Mouse (Mus musculus): Measurements from ENCODE around the gene Ilf2.

Gene Ilf2

DNA sequence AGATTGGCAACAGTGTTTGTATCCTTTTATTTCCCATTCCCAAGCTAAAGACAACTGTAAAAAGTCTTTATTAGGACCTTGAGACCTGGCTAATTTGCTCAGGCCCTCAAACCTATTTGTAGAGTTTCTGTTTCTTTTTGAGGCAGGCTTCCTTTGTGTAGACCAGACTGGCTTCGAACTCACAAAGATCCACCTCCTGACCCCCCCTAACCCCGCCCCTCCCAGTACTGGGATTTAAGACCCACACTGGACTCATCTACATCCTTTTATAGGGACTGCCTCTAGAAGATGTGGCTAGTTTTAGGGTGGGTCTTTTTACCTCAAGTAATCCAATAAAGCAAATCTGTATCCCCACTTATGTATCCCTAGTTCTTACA, 33.8 kb downstream of the Ilf2 start:
- DNase-seq: no peak

DNA sequence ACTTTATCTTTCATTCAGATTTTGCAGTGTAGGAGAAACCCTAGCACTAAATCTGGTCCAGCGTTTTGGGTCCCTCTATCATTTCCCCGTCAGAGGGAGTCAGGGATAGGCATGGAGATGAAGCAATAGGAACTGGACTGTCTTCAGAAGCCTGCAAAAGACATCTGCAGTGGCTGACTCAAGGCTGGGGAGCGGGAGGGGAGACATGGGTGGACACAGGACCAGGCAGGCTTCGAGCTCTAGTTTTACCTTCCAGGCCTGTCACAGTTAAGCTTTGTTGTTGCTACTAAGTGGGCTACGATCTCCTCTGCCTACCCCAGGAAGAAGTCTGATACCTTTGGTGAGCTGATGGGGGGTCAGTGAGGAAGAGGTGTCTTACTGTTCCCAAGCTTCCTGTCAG, 36.4 kb downstream of the Ilf2 start:
- no peak for DNase-seq

DNA sequence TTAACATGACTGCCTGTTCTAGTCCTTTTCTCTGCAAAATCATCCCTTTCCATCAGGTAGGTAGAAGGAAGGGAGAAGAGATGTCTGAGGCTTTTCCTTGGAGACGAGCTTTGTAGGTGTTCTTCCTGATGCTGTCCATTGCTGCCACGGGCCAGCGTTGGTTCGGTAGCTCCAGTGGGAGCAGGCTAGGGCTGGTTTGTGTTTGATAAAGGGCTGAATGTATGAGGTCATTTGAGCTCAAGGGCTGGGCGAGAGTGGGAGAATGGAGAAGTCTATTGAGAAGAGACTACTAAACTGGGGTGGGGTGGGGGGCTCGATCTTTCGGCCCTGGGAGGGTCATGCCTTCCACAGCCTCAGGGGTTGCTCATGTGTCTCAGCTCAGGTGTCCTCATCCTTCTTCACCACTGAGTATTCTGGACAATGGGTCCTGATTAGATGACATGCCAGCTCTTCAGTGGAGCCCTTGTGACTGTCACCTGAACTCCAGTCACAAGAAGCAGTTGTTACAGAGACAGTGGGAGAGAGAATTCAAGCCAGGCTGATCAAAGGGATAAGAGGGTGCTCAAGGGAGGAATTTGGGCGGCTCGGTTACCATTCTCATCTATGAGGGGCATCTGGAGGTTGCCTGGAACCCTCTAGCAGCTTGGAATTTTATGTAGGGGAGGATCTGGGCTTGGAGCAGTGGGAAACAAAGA, 37.2 kb downstream of the Ilf2 start:
- DNase-seq: no peak

DNA sequence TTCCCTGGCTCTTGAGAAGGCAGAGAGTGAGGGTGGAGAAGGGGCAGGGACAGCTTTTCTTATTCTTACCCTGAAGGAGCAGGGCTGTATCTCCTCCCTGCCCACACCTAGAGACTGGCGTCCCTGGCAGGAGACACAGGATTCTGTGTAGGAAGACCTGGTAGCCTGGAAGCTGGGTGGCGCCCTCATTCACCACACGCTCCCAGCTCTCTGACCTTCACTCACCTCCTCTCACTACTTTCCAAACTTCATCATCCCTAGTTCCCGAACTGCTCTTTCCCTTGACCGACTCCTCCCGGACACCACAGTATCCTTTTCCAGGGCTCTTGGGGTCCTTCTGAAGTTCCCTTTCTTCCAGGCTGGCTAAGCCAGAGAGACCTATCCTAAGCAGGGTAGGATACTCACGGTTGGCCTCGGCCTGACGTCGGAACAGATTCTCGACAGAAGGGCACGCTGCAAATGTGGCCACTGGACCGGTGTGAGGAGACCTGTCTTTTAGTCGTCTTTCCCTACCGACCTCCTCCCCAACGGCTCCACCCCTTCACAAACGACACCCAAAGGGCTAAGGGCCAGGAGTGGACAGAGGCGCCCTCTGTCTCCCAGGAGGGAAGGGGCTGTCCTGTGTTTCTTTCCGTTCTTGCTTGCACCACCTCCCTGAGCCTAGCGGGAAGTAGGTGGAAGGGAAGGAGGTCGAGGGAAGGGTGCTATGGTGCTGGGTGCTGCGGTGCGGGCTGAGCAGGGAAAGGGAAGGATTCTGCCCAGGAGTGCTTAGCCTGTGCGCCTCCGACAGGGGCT, 38.1 kb downstream of the Ilf2 start, which contains the start of the genes S100a1 and S100a13:
Gene S100a1, minus strand, starts transcription at position 597 of the 795 bp plus-strand sequence.
Gene S100a13, plus strand, starts transcription at position 640 of the 795 bp plus-strand sequence.
- peak in 1 of 2 experiments; percentile 33 for DNase-seq

DNA sequence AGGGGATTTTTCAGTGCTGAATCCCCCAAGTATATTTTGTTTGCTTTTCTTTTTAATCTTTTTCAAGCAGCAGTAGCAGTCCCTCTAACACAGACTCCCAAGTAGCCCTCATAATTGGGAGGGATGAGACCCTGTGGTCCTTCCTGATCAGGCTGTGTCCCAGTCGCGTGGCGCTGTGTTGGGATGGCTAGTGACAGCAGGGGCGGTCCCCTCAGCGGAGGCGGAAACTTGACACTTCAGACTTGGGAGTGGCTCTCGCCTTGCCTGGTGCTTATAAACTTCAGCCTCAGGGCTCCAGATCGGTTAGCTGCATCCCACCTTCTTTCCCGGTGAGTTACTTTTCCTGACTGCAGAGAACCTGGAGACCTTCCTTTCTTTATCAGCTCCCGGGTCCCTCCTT, 38.8 kb downstream of the Ilf2 start:
- DNase-seq: no peak

DNA sequence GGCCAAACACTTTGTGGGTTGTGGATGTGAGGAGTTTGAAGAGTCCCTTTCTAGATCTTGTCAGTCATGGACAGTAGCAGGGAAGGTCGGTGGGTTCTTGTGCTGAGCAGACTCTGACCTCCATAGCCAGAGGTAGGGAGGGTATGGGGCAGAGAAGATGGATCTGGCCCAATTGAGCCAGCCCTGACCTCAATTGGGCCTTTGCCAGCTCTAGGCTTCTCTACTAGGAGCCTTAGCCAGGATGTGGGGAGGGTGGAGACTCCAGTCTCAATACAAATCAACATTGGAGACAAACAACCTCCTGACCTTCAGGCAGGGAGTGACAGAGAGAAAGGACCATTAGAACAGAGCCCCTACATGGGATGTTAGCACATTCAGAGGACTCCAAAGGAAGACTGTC, 39.3 kb downstream of the Ilf2 start:
- no peak for DNase-seq

DNA sequence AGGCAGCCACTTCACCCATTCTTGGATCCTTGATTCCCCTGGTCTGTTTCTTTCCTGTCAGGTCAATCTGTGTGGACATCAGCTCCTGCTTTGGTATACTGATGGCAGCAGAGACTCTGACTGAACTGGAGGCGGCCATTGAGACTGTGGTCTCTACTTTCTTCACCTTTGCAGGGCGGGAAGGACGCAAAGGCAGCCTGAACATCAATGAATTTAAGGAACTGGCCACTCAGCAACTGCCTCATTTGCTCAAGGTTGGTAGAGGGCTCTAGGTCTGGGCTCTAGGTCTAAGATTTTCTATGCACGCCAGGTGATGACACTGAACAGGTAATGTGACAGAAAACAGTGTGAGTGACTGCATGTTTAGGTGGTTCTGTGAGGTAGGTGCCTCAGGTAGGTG, 39.9 kb downstream of the Ilf2 start:
- DNase-seq: no peak

DNA sequence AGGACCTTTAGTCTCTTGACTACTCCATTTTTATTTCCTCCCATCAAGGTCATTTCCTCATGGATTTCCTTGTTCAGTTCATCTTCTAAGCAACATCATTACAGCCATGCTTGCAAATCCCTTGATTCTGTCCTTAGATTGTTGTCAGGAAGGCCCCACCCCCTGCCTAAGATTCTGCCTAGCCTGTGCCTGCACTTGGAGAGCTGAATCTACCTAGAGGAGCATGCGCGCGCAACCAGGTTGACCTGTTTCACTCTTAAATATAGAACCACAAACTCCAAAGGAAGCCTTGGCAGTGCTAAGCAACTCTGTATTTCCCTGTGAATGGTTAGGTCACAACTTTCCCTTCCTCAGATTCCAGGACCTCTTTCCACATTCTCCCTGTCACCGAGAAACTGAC, 41.8 kb downstream of the Ilf2 start:
- DNase-seq: no peak

DNA sequence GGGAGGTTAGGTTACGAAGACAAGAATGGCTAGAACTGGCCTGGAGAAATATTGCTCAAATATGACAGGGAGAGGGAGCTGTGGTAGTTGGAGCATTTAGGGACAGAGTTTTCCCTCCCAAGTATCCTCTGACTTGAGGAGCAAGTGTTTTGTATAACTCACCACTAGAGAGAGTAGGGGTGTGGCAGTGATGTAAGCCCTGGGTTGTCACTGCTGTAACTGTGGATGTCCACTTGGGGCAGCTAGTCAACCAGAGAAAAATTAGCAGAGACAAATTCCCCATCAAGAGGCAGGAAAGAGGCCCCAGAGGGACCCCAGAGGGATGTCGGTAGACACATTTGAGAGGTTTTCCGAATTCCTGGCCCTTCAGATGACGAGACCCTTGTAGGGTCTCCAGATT, 49.5 kb downstream of the Ilf2 start:
- DNase-seq: peak; percentile 51

DNA sequence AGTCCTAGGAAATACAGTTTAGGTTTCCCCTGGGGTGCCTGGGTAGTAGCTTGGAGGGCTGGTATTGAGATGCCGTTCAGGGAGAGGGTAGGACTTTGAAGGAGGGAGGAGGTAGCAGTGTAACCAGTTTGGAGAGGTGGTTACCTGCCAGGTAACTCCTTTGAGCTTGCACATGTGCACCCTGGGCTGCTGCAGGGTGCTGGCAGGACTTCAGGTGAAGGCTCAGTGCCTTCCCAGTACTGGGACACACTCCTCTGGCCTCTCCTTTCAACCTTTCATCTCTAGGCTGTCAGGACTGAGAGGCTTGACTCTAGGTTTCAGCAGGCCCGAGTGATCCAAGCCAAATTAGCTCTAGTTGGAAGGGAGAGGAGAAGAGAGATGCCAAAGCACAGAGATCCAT, 50.1 kb downstream of the Ilf2 start:
- DNase-seq: no peak

DNA sequence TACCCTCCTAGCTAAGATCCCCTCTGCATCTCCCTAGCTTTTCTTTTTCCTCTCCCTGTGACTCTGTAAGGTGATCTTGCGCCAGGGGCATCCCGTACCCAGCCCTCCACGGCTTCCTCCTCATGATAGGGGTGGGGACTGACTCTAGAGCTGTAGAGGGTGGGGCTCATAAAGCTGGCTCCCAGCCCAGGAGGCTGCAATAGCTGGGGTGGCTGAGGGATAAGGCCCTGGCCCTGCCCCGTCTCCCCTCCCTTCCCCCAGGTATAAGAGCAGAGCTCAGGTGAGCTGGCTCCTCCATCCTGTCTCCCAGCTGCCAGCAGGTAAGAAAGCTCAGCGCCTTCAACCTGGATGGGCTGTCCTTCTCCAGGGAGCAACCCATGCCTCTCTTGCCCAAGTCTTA, 50.7 kb downstream of the Ilf2 start, which contains the start of gene S100a14:
Gene S100a14, plus strand, starts transcription at position 277 of the 400 bp plus-strand sequence.
- DNase-seq: no peak

DNA sequence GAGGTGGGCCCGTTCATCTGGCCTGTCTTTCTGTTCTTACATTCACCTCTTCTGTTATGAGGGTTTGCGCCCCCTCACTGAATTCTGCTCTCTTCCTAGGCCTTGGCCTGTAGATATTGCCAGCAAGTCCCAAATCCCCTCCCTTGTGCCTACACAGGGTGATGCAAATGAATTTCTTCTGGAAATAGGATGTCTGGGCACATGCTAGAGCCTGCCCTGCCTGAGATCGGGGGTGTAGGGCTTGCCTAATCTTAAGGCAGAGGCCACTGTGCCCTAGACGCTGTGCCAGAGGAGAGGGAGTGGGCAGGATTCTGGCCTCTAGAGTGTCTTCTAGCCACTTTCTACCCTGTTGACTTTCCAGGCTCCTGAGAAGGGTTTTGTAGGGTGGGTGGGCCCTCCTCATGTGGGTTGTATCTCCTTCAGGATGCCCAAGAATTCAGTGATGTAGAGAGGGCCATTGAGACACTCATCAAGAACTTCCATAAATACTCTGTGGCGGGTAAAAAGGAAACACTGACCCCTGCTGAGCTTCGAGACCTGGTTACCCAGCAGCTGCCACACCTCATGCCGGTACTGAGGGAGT, 51.5 kb downstream of the Ilf2 start:
- DNase-seq: no peak

DNA sequence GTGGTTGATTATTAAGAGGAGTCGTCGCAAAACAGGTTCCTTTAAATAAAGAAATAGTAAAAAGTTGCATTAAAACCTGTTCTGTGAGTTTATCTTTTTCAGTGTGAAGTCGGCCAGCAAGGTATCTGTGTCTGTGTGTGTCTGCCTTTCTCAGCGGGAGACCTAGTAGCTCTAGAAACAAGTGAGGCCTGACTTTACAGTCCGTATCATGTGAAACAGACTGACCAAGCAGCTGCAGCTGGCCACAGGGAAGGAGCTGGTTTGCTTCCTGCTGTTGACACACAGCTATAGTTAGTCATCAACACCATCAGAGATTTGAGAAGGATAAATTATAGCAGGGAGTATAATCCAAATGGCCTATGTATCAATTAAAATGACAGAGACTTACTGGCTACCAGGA, 55.8 kb downstream of the Ilf2 start:
- DNase-seq: no peak

DNA sequence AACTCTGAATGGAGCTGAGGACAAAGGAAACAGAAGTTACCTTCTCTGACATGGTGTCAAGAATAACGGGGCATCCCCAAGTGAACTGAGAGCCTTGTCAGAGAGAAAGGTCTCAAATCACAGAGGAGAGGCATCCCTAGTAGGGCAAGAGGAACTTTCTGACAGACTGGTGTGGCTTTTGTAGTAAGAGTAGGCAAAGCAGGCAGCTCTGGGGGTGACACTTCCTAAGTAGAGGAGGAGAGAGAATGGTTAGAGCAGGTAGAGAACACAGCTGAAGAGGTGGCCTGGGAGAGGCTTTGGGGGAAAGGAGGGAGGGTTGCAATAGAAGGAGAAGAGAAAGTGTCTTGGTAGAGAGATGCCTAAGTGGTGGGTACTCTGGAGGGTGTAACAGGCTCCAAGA, 59.5 kb downstream of the Ilf2 start:
- DNase-seq: no peak

DNA sequence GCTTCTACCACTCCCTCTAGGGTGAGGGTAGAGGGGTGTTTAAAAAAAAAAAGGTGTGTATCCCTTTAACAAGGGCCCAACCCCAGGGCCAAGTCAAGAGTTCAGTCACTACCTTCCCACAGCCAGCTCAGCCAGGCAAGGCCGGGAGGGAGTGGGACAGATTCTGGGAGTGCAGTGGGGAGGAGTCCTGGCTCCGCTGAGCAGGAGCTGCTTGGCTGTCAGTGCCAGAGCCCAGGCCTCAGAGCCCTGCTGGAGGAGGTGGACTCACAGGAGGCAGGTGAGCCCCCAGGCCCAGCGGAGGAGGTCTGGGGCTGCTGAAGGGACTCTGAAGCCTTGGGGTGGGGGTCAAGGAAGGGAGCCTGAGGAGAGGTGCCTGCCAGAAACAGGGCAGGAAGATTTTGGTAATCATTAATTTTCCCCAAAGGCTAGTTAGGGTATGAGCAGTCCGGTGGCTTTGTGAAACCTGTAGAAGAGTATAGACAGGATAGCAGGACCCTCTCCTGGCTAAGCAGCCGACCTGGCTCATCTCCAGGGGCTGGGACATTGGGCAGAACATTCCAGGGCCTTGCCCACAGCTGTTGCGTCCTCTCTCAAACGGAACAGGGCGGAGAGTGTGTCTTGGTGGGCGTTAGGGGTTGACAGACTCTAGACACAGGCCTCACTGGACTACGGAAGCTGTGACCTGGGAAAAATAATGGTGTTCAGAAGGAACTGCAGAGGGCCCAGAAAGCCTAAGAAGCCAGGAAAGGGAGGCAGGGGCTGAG, 61.4 kb downstream of the Ilf2 start, which contains the start of gene S100a16:
Gene S100a16, plus strand, starts transcription at position 114 of the 764 bp plus-strand sequence.
- DNase-seq: peak; percentile 55 to 59

DNA sequence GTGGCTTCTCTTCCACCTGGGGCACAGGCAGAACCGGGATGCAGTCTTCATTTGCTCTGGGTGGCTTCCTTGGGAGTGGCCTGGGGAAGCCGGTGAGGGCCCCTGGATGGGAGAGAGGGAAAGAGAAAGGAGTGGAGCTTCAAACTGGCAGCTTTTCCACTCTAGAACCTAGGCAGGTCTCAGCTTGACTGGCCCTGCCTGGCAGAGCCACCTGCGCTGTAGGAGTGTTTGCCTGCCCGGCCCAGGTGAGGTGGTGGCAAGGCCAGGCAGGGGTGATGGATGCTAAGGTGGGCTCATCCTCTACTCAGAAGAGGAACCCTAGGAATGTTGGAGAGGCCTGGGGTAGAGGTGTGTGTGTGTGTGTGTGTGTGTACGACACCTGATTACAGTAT, 62.0 kb downstream of the Ilf2 start:
- DNase-seq: no peak

Data from cerebellum, postnatal 14 days (tissue).